Mouse (Mus musculus) testis, adult 2 months (tissue): Measurements from ENCODE around the gene Igf1r. TPM values are rescaled to one million over a fixed set of nuclear protein-coding genes. Genes with fewer than 3 reads are reported as not detected.

Experiments
- H3K27ac ChIP-seq: fragments of 200-500 bp; 2 replicates; pipeline ENCODE4 v1.5.1; 2012; ENCODE audit warnings: low read depth, low read length; ENCODE audit not compliant: control insufficient read depth, insufficient read depth
- H3K27me3 ChIP-seq: fragments of 200-500 bp; 2 replicates; pipeline ENCODE4 v1.6.1; 2012; ENCODE audit warnings: mild to moderate bottlenecking, low read length, moderate library complexity; ENCODE audit not compliant: control insufficient read depth, insufficient read depth
- H3K36me3 ChIP-seq: fragments of 200-500 bp; 2 replicates; pipeline ENCODE4 v1.6.1; 2012; ENCODE audit warnings: mild to moderate bottlenecking, low read length; ENCODE audit not compliant: control insufficient read depth, insufficient read depth
- H3K4me1 ChIP-seq: fragments of 200-500 bp; 2 replicates; pipeline ENCODE4 v1.6.1; 2012; ENCODE audit warnings: low read length; ENCODE audit not compliant: control insufficient read depth, insufficient read depth
- H3K4me3 ChIP-seq: fragments of 200-500 bp; 2 replicates; pipeline ENCODE4 v1.5.1; 2012; ENCODE audit warnings: low read depth, mild to moderate bottlenecking, low read length, moderate library complexity, mixed read lengths; ENCODE audit not compliant: control insufficient read depth
- CTCF ChIP-seq: fragments of 200-500 bp; IDR thresholded peaks from 2 replicates; pipeline ENCODE4 v1.5.1; 2012; ENCODE audit warnings: low read depth, mild to moderate bottlenecking, inconsistent platforms, low read length, moderate library complexity; ENCODE audit not compliant: control insufficient read depth, insufficient read depth, insufficient replicate concordance
- POLR2A ChIP-seq: fragments of 200-500 bp; IDR thresholded peaks from 2 replicates; pipeline ENCODE4 v1.6.1; 2012; ENCODE audit warnings: low read depth, mild to moderate bottlenecking, inconsistent platforms, low read length, moderate library complexity; ENCODE audit not compliant: control insufficient read depth
- polyA plus RNA-seq: library from polyadenylated mRNA; depleted of rRNA; stranded (reverse); fragments of >200 nt; gene quantifications from 2 replicates; pipeline ENCODE4 v1.2.3, GENCODE M21; 2012

Igf1r gene
- polyA plus RNA-seq, 1 experiment, result 4.2 TPM

DNA sequence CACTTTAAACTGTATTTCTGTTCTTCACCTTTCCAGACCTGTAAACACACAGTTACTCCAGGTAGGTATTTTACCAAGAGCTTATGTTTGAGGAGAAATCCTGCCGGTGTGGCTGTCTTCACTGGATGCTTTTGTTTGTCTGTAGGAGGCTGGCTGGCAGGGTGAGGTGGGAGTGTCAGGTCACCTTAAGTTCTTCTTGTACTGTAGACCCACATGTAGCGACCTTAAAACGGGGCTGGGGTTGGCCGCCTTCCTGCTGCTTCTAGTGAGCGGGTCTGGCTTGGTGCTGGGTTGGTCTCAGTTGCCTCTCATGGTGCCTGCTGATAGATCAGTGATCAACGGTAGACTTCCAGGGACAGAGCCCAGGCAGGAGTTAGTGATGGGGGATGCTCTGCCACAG, 69.6 kb downstream of the Igf1r start:
- no peak overlapping the region for H3K27ac ChIP-seq
- H3K4me3 ChIP-seq, result no peak overlapping the region
- no peaks in the 10 kb centered on the region for H3K36me3 ChIP-seq
- TF ChIP-seq CTCF, result no peak
- no peak for TF ChIP-seq POLR2A
- no peaks in the 10 kb centered on the region; the same call in 1 of the 2 replicates for H3K4me1 ChIP-seq
- H3K27me3 ChIP-seq, result no peaks in the 10 kb centered on the region

- H3K36me3 ChIP-seq, result no peaks in the 10 kb centered on the region
- H3K27ac ChIP-seq, result no peak overlapping the region
- TF ChIP-seq POLR2A (no peak), CTCF (no peak)
- no peaks in the 10 kb centered on the region; the same call in 1 of the 2 replicates for H3K4me1 ChIP-seq
- no peaks in the 10 kb centered on the region for H3K27me3 ChIP-seq
- H3K4me3 ChIP-seq, result no peak overlapping the region
These were observed 71.3 kb downstream of the Igf1r start for GRCm38 (mm10) chr7:68023882-68024281.

- TF ChIP-seq POLR2A (no peak), CTCF (no peak)
- no peak overlapping the region for H3K27ac ChIP-seq
- H3K4me1 ChIP-seq, result no peaks in the 10 kb centered on the region; the same call in 1 of the 2 replicates
- H3K4me3 ChIP-seq, result no peak overlapping the region
- no peaks in the 10 kb centered on the region for H3K36me3 ChIP-seq
- H3K27me3 ChIP-seq, result no peaks in the 10 kb centered on the region
These were observed 72.0 kb downstream of the Igf1r start for GRCm38 (mm10) chr7:68024625-68025024.

DNA sequence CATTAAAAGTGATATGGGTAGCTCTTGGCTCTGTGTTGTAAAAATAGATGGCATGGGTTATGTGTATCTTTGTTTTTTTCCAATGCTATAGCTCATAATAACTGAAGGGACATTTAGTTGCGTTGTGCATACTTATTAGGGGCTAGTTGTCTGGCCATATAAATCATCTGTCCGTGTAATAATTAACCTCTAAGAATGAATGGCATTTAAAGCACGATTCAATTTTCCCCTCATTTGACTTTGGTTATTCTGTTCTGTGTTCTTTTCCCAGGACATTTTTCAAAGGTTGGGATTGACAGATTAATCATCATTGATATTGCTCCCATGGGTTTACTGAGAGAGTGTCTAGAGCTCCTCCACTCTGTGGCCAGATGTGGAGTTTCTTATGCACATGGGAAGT, 72.8 kb downstream of the Igf1r start:
- H3K4me3 ChIP-seq, result no peak overlapping the region
- TF ChIP-seq CTCF (no peak), POLR2A (no peak)
- H3K36me3 ChIP-seq, result no peaks in the 10 kb centered on the region
- H3K27me3 ChIP-seq, result no peaks in the 10 kb centered on the region
- H3K27ac ChIP-seq, result no peak overlapping the region
- no peaks in the 10 kb centered on the region; the same call in 1 of the 2 replicates for H3K4me1 ChIP-seq

- H3K4me1 ChIP-seq, result no peaks in the 10 kb centered on the region; the same call in 1 of the 2 replicates
- no peaks in the 10 kb centered on the region for H3K36me3 ChIP-seq
- no peak for TF ChIP-seq CTCF
- TF ChIP-seq POLR2A, result no peak
- H3K4me3 ChIP-seq, result no peak overlapping the region
- H3K27me3 ChIP-seq, result no peaks in the 10 kb centered on the region
- H3K27ac ChIP-seq, result no peak overlapping the region
These were observed 73.4 kb downstream of the Igf1r start for GRCm38 (mm10) chr7:68026076-68026475.

- no peaks in the 10 kb centered on the region; the same call in none of the 2 replicates for H3K4me1 ChIP-seq
These were observed 75.5 kb downstream of the Igf1r start for GRCm38 (mm10) chr7:68028167-68028566.

GRCm38 (mm10) chr7:68030846-68031245, 78.2 kb downstream of the Igf1r start:
- H3K4me3 ChIP-seq, result no peak overlapping the region
- no peak overlapping the region for H3K27ac ChIP-seq
- no peaks in the 10 kb centered on the region for H3K36me3 ChIP-seq
- H3K27me3 ChIP-seq, result no peaks in the 10 kb centered on the region
- no peak for TF ChIP-seq POLR2A
- TF ChIP-seq CTCF, result no peak
- H3K4me1 ChIP-seq, result no peaks in the 10 kb centered on the region; the same call in 1 of the 2 replicates

More at GRCm38 (mm10) chr7:68028167-68028566, 75.5 kb downstream of the Igf1r start:
- TF ChIP-seq POLR2A, result no peak
- TF ChIP-seq CTCF, result no peak
- H3K36me3 ChIP-seq, result no peaks in the 10 kb centered on the region
- H3K4me3 ChIP-seq, result no peak overlapping the region
- H3K27ac ChIP-seq, result no peak overlapping the region
- H3K27me3 ChIP-seq, result no peaks in the 10 kb centered on the region
